Mouse (Mus musculus) ES-E14 (cell line): Measurements from ENCODE around the gene Hoxb5. TPM values are rescaled to one million over a fixed set of nuclear protein-coding genes. Genes with fewer than 3 reads are reported as not detected.

Experiments used
- DNase-seq: peaks from one replicate; pipeline ENCODE4 v3.0.0-alpha.2; 2013; ENCODE audit warnings: low read depth, low spot score
- H3K27ac ChIP-seq: 2 replicates; pipeline ENCODE4 v1.5.1; 2012; ENCODE audit warnings: low read depth, mild to moderate bottlenecking, low read length, moderate library complexity, mixed read lengths; ENCODE audit not compliant: poor library complexity, insufficient read depth, severe bottlenecking
- H3K36me3 ChIP-seq: 2 replicates; pipeline ENCODE4 v1.6.1; 2012; ENCODE audit warnings: mild to moderate bottlenecking, low read length, moderate library complexity, mixed read lengths; ENCODE audit not compliant: control insufficient read depth, poor library complexity, insufficient read depth, severe bottlenecking
- H3K4me1 ChIP-seq, 2 experiments: fragments of 150-350 bp in 1 of 2; sonication (generic) in 1 of 2; 2 replicates each; pipeline ENCODE4 v1.6.1; 2012; ENCODE audit warnings: low read length in 2 of 2, mild to moderate bottlenecking in 1 of 2, mixed read lengths in 1 of 2; ENCODE audit not compliant: control insufficient read depth in 2 of 2, insufficient read depth in 2 of 2, poor library complexity in 1 of 2
- H3K4me3 ChIP-seq, 2 experiments: fragments of 150-350 bp in 1 of 2; sonication (generic) in 1 of 2; 2 replicates each; pipeline ENCODE4 v1.5.1; 2012; ENCODE audit warnings: low read length in 2 of 2, low read depth in 1 of 2, mild to moderate bottlenecking in 1 of 2, mixed read lengths in 1 of 2; ENCODE audit not compliant: insufficient read depth in 1 of 2, poor library complexity in 1 of 2, severe bottlenecking in 1 of 2
- H3K9ac ChIP-seq: 2 replicates; pipeline ENCODE4 v1.6.1; 2012; ENCODE audit warnings: low read depth, mild to moderate bottlenecking, low read length, mixed read lengths; ENCODE audit not compliant: poor library complexity, insufficient read depth, severe bottlenecking
- H3K9me3 ChIP-seq: fragments of 150-350 bp; sonication (generic); 2 replicates; pipeline ENCODE4 v1.6.1; 2012; ENCODE audit warnings: low read depth, mild to moderate bottlenecking, low read length; ENCODE audit not compliant: control insufficient read depth, insufficient read depth
- CHD2 ChIP-seq: IDR thresholded peaks from 2 replicates; pipeline ENCODE4 v1.6.1; 2014; ENCODE audit warnings: mild to moderate bottlenecking, low read depth, low read length, inconsistent platforms
- HCFC1 ChIP-seq: IDR thresholded peaks from 2 replicates; pipeline ENCODE4 v1.6.1; 2012; ENCODE audit warnings: low read length, inconsistent platforms, borderline replicate concordance; ENCODE audit not compliant: insufficient read depth
- MAFK ChIP-seq: IDR thresholded peaks from 2 replicates; pipeline ENCODE4 v1.6.1; 2014; ENCODE audit warnings: mild to moderate bottlenecking, low read depth, low read length, inconsistent platforms; ENCODE audit not compliant: insufficient read depth
- ZC3H11A ChIP-seq: IDR thresholded peaks from 2 replicates; pipeline ENCODE4 v1.6.1; 2012; ENCODE audit warnings: low read depth, mild to moderate bottlenecking, inconsistent platforms, low read length, borderline replicate concordance
- ZNF384 ChIP-seq: IDR thresholded peaks from 2 replicates; pipeline ENCODE4 v1.6.1; 2012; ENCODE audit warnings: low read depth, low read length, inconsistent platforms
- in situ Hi-C, 2 experiments: fragments of 600-800 bp; cut with MboI; formaldehyde crosslinking; loops; one replicate each; pipeline ENCODE4 v1.15.1; 2025; ENCODE audit warnings: low sequenced_read_pairs in 2 of 2, inconsistent platforms in 1 of 2; ENCODE audit not compliant: unreplicated experiment in 2 of 2
- total RNA-seq: library from RNA; depleted of rRNA; stranded (reverse); fragments of 300-350 nt; gene quantifications from 2 replicates; pipeline ENCODE4 v1.2.3, GENCODE M21; 2012; rRNA removed

Hoxb5 gene
- total RNA-seq: 0.09 and 0.16 TPM in 2 replicates

DNA sequence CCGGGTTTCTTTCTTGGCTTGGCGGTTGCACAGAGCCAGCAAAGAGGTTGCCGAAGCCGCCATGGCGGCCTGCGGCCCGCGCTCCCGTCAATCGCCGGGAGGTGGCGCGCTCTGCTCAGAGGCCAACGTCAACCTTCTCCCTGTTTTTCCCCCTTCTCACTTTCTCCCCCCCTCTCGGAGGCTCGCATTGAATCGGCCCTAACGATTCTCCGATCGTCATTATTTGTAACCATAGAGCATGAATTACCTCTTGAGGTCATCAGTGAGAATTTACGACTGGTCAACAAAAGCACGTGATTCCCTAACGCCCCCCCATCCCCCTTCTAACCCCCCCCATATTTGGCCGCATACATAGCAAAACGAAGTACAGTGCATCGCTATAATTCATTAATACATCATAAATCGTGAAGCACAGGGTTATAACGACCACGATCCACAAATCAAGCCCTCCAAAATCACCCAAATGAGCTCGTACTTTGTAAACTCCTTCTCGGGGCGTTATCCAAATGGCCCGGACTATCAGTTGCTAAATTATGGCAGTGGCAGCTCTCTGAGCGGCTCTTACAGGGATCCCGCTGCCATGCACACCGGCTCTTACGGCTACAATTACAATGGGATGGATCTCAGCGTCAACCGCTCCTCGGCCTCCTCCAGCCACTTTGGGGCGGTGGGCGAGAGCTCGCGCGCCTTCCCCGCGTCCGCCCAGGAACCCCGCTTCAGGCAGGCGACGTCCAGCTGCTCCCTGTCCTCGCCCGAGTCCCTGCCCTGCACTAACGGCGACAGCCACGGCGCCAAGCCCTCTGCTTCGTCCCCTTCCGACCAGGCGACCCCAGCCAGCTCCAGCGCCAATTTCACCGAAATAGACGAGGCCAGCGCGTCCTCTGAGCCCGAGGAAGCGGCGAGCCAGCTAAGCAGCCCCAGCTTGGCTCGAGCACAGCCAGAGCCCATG, at the start of gene Hoxb5:
Hoxb5 (plus strand) TSS at position 186 of the 949 bp plus-strand sequence.
- no peak for DNase-seq
- Histone ChIP-seq H3K4me1 (peaks cover 0 to 3% of the 10 kb centered on the region in 2 experiments; a peak in 1 of 4 replicates), H3K36me3 (no peaks in the 10 kb centered on the region), H3K9ac (no peak within 1 kb of the TSS), H3K27ac (no peak within 1 kb of the TSS), H3K4me3 (peak within 1 kb of the TSS; percentile 1 to 13; a peak in 1 of 4 replicates), H3K9me3 (no peaks in the 10 kb centered on the region)
- in situ Hi-C loops: loop anchor here in 1 of 2 experiments (10.0 kb wide), 1 partner anchor 251 kb away; no protein-coding TSS in a partner anchor
- TF ChIP-seq MAFK (no peak), ZC3H11A (no peak), HCFC1 (no peak), CHD2 (no peak), ZNF384 (no peak)

DNA sequence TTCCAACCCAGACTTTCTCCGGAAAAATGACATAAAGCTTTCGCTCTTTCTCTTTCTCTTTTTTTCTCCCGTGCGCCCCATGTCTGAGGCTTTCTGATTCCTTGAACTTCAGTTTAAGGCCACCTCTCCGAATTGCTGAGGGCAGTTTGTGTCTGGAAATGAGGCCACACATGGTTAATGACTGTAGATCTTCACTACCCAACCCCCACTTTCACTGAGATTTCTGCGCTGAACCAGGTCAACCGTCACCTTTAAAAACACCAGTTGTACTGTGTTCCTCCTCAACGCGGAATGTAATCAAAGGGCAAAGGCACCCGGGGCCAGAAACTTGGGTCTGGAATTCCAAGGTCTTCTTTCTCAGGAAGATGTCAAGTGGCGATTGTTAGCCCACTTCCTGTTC, 48.9 kb upstream of the Hoxb5 start:
- no peak overlapping the region for H3K27ac ChIP-seq
- no peak for DNase-seq
- peak overlapping the region; percentile 46; the same call in 1 of the 2 replicates for H3K9ac ChIP-seq
- H3K4me1 ChIP-seq: peaks cover 11 to 13% of the 10 kb centered on the region in 2 experiments
- H3K36me3 ChIP-seq: no peaks in the 10 kb centered on the region
- H3K4me3 ChIP-seq: no peak overlapping the region; a peak in 1 of 4 replicates
- in situ Hi-C loops: no loop called here
- no peak for TF ChIP-seq CHD2
- no peak for TF ChIP-seq MAFK
- no peak for TF ChIP-seq HCFC1
- no peak for TF ChIP-seq ZNF384
- TF ChIP-seq ZC3H11A: no peak
- H3K9me3 ChIP-seq: no peaks in the 10 kb centered on the region

DNA sequence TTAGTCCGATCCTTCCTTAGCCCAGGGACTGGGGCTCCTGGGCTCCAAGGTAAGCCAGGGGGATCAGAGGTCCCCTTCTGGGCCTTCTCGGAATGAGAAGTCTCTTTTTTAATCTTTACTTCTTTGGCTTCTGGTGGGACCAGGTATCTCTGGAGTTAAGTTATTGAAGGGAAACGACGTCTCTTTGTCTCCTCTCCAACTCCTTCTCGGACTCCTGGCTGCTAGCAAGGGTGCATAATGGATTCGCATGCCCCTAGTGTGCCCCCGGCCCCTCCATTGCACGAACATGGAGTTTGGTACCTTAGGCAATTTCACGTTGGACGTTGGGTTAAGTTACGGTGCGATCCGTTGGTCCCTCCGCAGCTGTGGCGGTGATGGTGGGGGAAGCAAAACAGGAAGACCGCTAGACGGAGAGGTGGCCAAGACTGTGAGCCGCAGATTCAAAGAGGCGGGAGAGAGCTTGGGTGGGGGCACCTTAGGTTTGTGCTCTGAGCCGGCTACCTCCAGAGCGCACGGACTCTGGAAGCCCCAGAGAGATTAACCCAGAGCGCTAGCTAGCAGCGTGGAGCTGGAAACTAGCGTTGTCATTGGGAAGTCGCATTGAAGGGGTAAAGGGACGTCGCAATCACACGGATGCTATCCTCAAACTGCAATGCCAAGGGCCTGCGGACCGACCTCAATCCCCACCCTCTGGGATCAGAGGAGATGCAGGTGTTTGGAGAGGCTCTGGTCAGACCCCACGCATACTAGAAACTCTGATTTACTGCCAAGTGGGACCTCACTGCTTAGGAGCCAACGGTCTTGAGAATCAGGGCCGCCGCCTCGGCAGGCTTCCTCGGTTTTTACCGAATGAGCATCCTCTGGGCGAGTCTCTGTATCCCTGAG, 47.8 kb upstream of the Hoxb5 start:
- H3K9ac ChIP-seq: peak overlapping the region; percentile 8; the same call in 1 of the 2 replicates
- H3K36me3 ChIP-seq: no peaks in the 10 kb centered on the region
- in situ Hi-C loops: no loop called here
- peak overlapping the region; percentile 0 to 46; a peak in 2 of 4 replicates for H3K4me3 ChIP-seq
- no peak for DNase-seq
- H3K9me3 ChIP-seq: no peaks in the 10 kb centered on the region
- no peak overlapping the region for H3K27ac ChIP-seq
- peaks cover 10 to 13% of the 10 kb centered on the region in 2 experiments for H3K4me1 ChIP-seq
- TF ChIP-seq HCFC1: no peak
- TF ChIP-seq MAFK: no peak
- no peak for TF ChIP-seq CHD2
- no peak for TF ChIP-seq ZNF384
- TF ChIP-seq ZC3H11A: no peak

DNA sequence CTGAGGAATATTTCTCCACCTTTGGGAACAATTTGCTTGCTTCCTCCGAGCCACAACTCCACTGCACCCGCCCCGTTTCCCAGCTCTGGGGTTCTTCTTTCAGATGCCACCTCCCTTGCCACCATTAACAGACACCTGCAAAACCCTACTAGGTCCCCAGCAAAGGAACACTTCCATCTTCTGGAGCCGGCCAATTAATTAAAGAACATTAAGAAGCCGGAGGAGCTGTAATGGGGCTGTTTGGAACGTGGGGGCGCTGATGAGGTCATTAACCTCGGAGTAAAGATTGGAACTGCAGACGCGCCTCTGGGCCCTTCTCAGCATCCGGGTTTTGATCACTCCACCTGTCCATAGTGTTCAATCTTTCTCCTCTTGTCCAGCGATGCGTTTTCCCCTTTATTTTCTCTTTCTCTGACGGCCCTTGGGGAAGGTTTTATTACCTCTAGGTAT, 47.1 kb upstream of the Hoxb5 start:
- Histone ChIP-seq H3K9me3 (no peaks in the 10 kb centered on the region), H3K36me3 (no peaks in the 10 kb centered on the region), H3K9ac (no peak overlapping the region), H3K4me1 (peaks cover 8 to 10% of the 10 kb centered on the region in 2 experiments), H3K4me3 (no peak overlapping the region), H3K27ac (no peak overlapping the region)
- in situ Hi-C loops: no loop called here
- DNase-seq: no peak
- TF ChIP-seq ZC3H11A (no peak), CHD2 (no peak), MAFK (no peak), HCFC1 (no peak), ZNF384 (no peak)
